Mouse (Mus musculus): ENCODE measurements around the gene Frmd4a. TPM values are rescaled to one million over a fixed set of nuclear protein-coding genes. Genes with fewer than 3 reads are reported as not detected.
A peak's percentile ranks its signal among the peaks of the same experiment; 100 is the strongest.

Gene Frmd4a
- polyA plus RNA-seq, 1 experiment from 2014 or later, result 6.6 TPM

GRCm38 (mm10) chr2:4635804-4636203 lies 618.3 kb downstream of the Frmd4a start:
- Histone ChIP-seq H3K4me2 (ENCODE audit: low read depth, low read length) (no peak overlapping the region), H3K27ac (ENCODE audit: low read depth) (no peak overlapping the region), H3K27me3 (ENCODE audit: insufficient read depth, low read length) (no peaks in the 10 kb centered on the region), H3K9ac (replicated peaks) (no peak overlapping the region), H3K4me3 (ENCODE audit: low read depth, low read length) (no peak overlapping the region), H3K4me1 (ENCODE audit: insufficient read depth) (no peaks in the 10 kb centered on the region), H3K9me3 (ENCODE audit: low read length) (no peaks in the 10 kb centered on the region), H3K36me3 (replicated peaks; ENCODE audit: insufficient read depth, low read length) (peaks cover 74% of the 10 kb centered on the region)
- DNase-seq (peak; percentile 13), ATAC-seq (no peak)
- 85% methylated on average over 8 of the region's 8 CpGs for WGBS (ENCODE audit: insufficient replicate concordance)
- TF ChIP-seq CTCF (IDR thresholded peaks at IDR 0.05; ENCODE audit: low read depth), result peak; percentile 34
- no peak for TF ChIP-seq EP300 (IDR thresholded peaks at IDR 0.05; ENCODE audit: low read depth)

GRCm38 (mm10) chr2:4636656-4637055 lies 619.1 kb downstream of the Frmd4a start:
- ATAC-seq, result no peak

GRCm38 (mm10) chr2:4638189-4638588 lies 620.7 kb downstream of the Frmd4a start:
- no peak for DNase-seq
- 83% methylated on average over 3 of the region's 3 CpGs for WGBS (ENCODE audit: insufficient replicate concordance)
- Histone ChIP-seq H3K9ac (replicated peaks) (no peak overlapping the region), H3K4me3 (ENCODE audit: low read depth, low read length) (no peak overlapping the region), H3K4me1 (ENCODE audit: insufficient read depth) (no peaks in the 10 kb centered on the region), H3K27ac (ENCODE audit: low read depth) (no peak overlapping the region), H3K9me3 (ENCODE audit: low read length) (no peaks in the 10 kb centered on the region), H3K36me3 (replicated peaks; ENCODE audit: insufficient read depth, low read length) (peaks cover 76% of the 10 kb centered on the region), H3K4me2 (ENCODE audit: low read depth, low read length) (no peak overlapping the region), H3K27me3 (ENCODE audit: insufficient read depth, low read length) (no peaks in the 10 kb centered on the region)
- ATAC-seq, result no peak
- TF ChIP-seq CTCF (IDR thresholded peaks at IDR 0.05; ENCODE audit: low read depth) (no peak), EP300 (IDR thresholded peaks at IDR 0.05; ENCODE audit: low read depth) (no peak)

More at GRCm38 (mm10) chr2:4636656-4637055, 619.1 kb downstream of the Frmd4a start:
- no peak overlapping the region for H3K27ac ChIP-seq (ENCODE audit: low read depth)
- H3K4me3 ChIP-seq (ENCODE audit: low read depth, low read length), result no peak overlapping the region
- H3K27me3 ChIP-seq (ENCODE audit: insufficient read depth, low read length), result no peaks in the 10 kb centered on the region
- peaks cover 78% of the 10 kb centered on the region for H3K36me3 ChIP-seq (replicated peaks; ENCODE audit: insufficient read depth, low read length)
- TF ChIP-seq EP300 (IDR thresholded peaks at IDR 0.05; ENCODE audit: low read depth) (no peak), CTCF (IDR thresholded peaks at IDR 0.05; ENCODE audit: low read depth) (no peak)
- no peak overlapping the region for H3K4me2 ChIP-seq (ENCODE audit: low read depth, low read length)
- no peaks in the 10 kb centered on the region for H3K9me3 ChIP-seq (ENCODE audit: low read length)
- no peak overlapping the region for H3K9ac ChIP-seq (replicated peaks)
- H3K4me1 ChIP-seq (ENCODE audit: insufficient read depth), result no peaks in the 10 kb centered on the region
- peak; percentile 8 for DNase-seq
- WGBS (ENCODE audit: insufficient replicate concordance), result 76% methylated on average over 7 of the region's 7 CpGs

DNA sequence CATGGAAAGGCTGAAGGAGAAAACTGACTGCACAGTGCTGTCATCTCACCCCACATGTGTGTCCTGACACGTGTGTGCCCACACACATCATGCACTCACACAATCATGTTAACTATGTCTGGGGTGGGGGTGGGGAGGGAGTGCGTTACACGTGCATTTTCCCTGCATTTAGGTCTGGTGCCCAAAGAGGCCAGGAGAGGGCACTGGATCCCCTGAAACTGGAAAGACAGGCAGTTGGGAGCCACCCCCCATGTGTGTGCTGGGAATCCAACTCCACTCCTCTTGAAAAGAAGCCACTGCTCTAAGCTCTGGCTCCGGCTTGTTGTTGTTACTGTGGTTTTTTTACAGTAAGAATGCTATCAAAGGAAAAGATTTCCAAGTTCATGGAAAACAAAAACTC lies 627.5 kb downstream of the Frmd4a start:
- no peak overlapping the region for H3K4me2 ChIP-seq (ENCODE audit: low read depth, low read length)
- peaks cover 49% of the 10 kb centered on the region for H3K36me3 ChIP-seq (replicated peaks; ENCODE audit: insufficient read depth, low read length)
- TF ChIP-seq EP300 (IDR thresholded peaks at IDR 0.05; ENCODE audit: low read depth), result no peak
- TF ChIP-seq CTCF (IDR thresholded peaks at IDR 0.05; ENCODE audit: low read depth), result no peak
- 87% methylated on average over 4 of the region's 4 CpGs for WGBS (ENCODE audit: insufficient replicate concordance)
- ATAC-seq, result no peak
- no peak overlapping the region for H3K4me3 ChIP-seq (ENCODE audit: low read depth, low read length)
- H3K9ac ChIP-seq (replicated peaks), result no peak overlapping the region
- H3K27ac ChIP-seq (ENCODE audit: low read depth), result no peak overlapping the region
- H3K27me3 ChIP-seq (ENCODE audit: insufficient read depth, low read length), result no peaks in the 10 kb centered on the region
- no peak for DNase-seq
- no peaks in the 10 kb centered on the region for H3K9me3 ChIP-seq (ENCODE audit: low read length)
- H3K4me1 ChIP-seq (ENCODE audit: insufficient read depth), result peaks cover 9% of the 10 kb centered on the region

DNA sequence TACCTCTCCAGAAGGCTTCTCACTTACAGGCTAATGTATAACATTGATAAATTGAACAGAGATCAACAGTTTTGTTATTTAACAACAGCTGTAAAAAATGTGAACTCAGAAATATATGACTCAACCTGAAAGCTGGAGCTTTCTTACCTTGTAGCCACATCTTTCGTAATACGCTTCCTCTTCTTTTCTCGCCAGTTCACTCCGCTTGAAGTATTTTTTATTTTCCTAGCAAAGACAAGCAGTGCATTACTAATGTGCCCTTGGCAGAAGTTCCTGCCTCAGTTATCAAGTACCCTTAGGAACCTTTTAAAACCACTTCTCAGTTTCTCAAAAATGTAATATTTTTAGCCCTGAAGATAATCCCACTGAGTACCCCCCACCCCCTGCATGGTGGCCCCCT lies 630.6 kb downstream of the Frmd4a start:
- 75% methylated on average over 4 of the region's 4 CpGs for WGBS (ENCODE audit: insufficient replicate concordance)
- ATAC-seq (no peak), DNase-seq (no peak)
- Histone ChIP-seq H3K9me3 (ENCODE audit: low read length) (no peaks in the 10 kb centered on the region), H3K4me3 (ENCODE audit: low read depth, low read length) (no peak overlapping the region), H3K9ac (replicated peaks) (no peak overlapping the region), H3K4me1 (ENCODE audit: insufficient read depth) (peaks cover 14% of the 10 kb centered on the region), H3K36me3 (replicated peaks; ENCODE audit: insufficient read depth, low read length) (peaks cover 30% of the 10 kb centered on the region), H3K27ac (ENCODE audit: low read depth) (no peak overlapping the region), H3K27me3 (ENCODE audit: insufficient read depth, low read length) (no peaks in the 10 kb centered on the region), H3K4me2 (ENCODE audit: low read depth, low read length) (no peak overlapping the region)
- no peak for TF ChIP-seq CTCF (IDR thresholded peaks at IDR 0.05; ENCODE audit: low read depth)
- TF ChIP-seq EP300 (IDR thresholded peaks at IDR 0.05; ENCODE audit: low read depth), result no peak

DNA sequence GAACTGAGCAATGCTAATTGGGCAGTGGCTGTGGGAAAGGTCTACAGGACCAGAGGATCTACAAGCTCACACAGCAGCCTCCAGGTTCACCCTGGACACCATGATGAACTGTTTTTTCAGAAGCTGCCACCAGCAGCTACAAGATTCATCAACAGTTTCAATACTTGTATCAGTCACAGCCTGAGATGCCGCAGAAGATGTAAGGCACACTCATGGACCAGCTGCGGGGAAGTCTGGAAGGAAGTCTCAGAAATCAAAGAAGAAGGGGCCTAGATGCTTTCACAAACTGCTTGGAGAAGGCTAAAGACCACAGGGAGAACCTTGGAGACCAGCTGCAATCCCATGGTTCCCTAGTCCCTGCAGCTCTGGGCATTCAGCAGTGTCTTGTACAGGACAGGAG lies 632.1 kb downstream of the Frmd4a start:
- H3K27me3 ChIP-seq (ENCODE audit: insufficient read depth, low read length), result no peaks in the 10 kb centered on the region
- WGBS (ENCODE audit: insufficient replicate concordance), result 92% methylated on average over 2 of the region's 2 CpGs
- no peaks in the 10 kb centered on the region for H3K9me3 ChIP-seq (ENCODE audit: low read length)
- no peak overlapping the region for H3K9ac ChIP-seq (replicated peaks)
- no peak overlapping the region for H3K4me3 ChIP-seq (ENCODE audit: low read depth, low read length)
- peaks cover 14% of the 10 kb centered on the region for H3K4me1 ChIP-seq (ENCODE audit: insufficient read depth)
- ATAC-seq (no peak), DNase-seq (no peak)
- peak overlapping the region; percentile 67; the same call in 1 of the 2 replicates for H3K4me2 ChIP-seq (ENCODE audit: low read depth, low read length)
- H3K27ac ChIP-seq (ENCODE audit: low read depth), result no peak overlapping the region; the same call in 1 of the 2 replicates
- TF ChIP-seq CTCF (IDR thresholded peaks at IDR 0.05; ENCODE audit: low read depth), result no peak
- peaks cover 22% of the 10 kb centered on the region for H3K36me3 ChIP-seq (replicated peaks; ENCODE audit: insufficient read depth, low read length)

Measured in liver, postnatal 0 days (tissue).